Mouse (Mus musculus) mesoderm, embryonic 11.5 days (tissue): ENCODE measurements around the gene Igfbp1.

Experiments
- DNase-seq: peaks from one replicate; pipeline ENCODE4 v3.0.0-alpha.2; 2012; ENCODE audit warnings: low read depth, low spot score

Gene Igfbp1

DNA sequence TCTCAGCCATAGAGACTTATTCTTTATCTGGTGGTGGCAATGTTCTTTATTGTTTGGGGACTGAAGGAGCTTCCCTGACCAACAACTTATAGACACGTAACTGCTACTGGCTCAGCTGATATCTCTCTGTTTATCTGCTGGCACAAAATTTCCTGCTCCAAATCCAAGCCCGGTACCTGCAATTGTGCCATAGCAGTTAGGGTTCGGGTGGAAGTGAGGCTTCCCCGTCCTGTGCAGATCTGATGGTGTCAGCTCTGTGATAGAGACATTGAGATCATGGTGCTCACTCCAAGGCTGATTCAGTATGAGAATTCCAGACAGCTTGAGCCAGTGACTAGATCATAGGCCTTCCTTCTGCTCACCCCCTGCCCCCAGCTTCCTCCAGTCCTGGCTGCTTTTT lies 34.4 kb downstream of the Igfbp1 start:
- DNase-seq = no peak

DNA sequence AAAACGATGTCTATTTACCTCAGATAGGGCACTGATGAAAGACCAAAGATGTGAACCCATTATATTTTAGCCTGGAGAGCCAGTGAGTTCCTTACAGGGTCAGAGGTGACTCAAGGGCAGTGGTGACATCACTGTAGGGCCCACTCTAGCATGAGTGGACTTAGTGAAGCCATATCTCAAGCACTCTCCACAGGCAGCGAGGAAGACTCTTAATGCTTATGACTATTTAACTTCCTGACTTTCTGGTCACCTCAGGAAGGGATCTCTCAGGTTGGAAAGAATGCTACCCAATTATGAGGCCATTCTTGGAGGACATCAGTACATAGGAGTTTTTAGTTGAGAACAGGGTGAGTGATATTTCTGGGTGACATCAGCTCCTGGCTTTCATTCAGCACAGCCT lies 35.8 kb downstream of the Igfbp1 start:
- no peak for DNase-seq

DNA sequence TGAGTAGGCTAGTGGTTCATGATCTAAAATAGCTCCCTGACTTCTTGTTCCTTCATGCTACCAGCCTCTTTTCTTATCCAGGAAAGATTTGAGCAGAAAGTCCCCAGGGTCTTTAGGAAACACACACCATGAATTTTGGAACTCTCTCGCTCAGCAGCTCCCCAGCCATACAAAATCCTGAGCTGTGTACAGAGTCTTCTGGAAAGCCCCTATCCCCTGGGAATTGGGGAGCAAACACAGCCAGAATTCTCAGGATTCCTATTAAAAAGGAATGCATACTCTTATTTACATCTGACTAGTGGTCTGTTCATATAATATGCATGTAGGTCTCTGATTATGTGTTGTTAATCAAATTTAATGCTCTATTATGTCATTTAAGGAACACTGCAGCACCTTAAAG lies 36.9 kb downstream of the Igfbp1 start:
- no peak for DNase-seq

DNA sequence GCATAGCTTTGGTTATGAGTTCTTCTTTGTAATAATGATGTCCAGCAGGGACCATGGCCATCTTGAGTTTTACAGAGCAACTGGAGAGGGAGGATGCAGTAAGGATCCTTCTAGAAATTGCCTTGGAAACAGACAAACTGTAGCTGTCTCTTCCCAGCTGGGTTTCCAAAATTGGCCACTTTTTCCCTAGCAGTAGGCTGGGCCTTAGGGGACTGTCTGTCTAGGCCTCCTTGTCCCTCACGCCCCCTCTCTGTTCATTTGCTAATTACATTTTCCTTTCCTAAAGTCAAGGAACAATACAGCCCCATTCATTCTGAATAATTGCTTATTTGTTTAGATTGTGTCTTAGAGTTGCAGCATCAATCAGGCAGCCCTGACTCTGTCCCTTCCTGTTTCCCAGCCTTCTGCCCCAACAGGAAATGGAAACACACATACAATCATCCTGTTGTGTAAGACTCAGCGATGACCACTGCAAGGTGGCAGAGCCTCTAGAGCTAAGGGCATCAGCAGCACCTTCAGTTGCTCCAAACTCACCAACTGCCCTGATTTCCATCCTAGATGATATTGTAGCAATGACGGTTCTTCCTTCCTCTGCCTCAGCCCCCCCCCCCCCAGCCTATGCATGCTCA lies 37.5 kb downstream of the Igfbp1 start:
- DNase-seq = no peak

DNA sequence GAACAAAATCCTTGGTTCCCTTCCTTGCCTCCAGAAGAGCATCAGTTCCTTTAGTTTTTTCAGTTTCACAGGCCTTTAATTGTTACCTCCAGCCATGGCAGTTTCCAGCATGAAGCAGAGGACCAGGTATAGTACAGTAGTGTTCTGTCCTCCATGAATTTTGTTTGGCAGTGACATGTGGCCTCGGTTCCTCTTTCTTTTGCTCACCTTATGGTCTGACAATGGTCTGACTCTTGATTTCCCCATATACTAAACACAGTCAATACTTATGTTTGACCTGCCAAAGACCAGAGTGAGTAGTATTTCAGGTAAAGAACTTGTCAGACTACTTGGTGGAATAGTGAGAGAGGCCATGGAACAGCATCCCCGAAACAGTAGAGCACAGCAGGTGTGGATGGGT lies 39.2 kb downstream of the Igfbp1 start:
- no peak for DNase-seq

DNA sequence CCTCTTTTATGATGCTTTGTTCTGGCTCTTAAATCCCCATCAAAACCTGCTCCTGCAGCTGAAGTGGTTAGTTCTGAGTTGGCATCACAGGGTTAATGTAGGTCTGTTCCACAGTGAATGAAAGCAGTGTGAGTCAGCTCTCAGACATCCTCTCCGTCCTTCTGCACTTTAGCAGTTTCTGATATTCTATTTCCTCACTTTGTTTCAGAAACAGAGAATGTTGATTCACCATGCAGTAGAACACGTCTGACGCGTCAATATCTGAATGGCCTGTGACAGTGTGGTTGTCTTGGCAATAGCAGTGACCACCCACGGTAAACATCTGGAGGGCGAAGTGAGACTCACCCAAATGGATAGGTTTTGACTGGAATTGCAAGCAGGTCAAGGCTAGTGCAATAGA lies 40.1 kb downstream of the Igfbp1 start:
- no peak for DNase-seq

DNA sequence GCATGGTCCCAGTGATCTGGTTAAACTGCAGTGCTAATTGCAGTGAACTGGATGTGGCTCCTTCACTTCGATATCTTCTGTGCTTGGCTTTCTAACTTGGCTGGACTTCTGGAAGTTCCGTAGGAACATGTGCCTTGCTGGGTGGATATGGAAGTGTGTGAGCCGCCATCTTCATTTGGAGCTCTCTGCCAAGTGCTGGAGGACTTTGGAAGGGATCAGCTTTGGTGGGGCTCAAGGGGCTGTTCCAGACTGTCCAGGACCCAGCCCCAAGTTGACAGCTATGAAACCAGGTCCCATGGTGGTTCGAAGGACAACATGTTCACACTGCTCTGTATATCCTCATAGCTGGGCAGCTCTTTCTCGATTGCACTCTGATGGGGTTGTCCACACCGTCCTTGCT lies 41.0 kb downstream of the Igfbp1 start:
- no peak for DNase-seq

DNA sequence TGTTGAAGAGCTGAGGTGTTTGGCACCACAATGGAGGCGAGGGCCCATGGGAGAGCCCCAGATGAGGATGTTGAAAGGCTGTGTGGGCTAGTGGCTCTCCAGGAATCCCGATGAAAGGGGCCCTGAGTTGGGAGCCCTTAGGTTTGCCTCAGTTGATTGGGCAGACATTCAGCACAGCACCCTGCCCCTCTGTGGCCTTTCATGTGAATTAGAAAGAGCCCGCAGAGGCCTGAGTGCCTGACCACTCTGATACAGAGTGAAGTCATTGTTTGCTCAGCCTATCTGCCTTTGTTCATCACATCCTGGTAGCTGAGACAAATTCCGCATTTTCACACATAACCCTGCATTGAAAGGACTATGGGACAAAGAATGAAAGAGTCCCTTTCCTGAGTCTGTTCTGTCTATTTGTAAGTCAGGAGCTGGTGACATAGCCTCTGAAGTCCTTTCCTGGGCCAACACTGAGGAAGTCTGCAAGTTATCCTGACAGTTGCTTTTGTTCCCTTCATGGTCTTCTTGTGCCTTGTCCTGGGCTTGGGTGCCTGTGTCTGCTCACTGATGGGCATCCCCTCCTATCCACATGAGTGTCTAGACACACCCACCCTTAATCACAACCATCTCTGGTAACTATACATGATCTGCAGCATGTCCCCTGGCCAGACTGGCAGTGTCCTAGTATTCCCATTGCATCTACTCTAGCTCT lies 41.6 kb downstream of the Igfbp1 start:
- no peak for DNase-seq

DNA sequence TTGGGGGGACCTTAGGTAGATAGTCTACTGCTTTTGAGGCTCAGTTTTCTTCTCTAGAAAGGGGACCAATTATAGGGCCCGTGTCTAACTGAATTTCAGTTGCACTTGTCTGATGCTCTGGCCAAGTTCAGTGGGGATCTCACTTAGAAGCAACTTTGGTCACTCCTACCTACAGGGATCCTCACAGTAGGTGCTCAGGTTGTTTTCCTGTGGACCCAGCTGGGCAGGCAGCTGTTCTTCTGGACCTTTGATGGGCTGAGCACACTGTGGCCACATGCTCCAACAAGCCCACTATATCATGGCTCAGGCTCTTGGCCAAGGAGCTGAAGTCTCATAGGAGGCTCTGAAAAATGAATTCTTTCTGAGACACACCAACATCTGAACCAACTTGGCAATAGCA lies 47.2 kb downstream of the Igfbp1 start:
- no peak for DNase-seq

DNA sequence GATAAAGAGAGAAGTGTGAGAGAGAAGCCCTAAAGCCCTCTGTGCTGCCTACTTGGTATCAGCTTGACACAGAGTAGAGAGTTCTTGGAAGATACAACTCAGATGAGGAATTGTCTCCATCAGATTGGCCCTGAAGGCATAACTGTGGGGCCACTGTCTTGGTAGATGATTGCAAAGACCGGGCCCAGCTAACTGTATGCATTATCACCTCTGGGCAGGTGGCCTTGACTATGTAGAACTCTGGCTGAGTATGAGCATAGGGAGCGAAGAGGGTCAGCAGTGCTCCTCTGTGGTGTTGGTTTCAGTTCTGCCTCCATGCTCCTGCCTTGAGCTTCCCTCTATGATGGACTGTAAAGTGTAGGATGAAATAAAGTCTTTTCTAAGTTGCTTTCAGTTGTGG lies 52.8 kb downstream of the Igfbp1 start:
- DNase-seq = no peak

DNA sequence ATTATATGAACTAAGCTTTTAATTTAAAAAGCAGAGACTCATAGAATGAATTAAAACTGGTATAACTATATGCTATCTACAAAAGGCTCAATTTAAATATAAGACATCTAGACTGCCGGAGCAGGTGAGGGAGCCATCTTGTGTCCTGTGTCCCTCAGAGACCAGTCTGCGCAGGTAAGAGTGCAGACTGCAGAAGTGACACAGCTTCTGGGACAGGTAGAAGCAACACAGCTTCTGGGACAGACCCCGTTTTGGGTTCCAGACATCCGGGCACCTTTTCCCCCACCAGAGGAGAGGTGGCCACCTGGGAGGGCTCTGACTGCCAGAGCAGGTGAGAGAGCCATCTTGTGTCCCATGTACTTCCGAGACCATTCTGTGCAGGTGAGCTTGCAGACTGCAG lies 53.3 kb downstream of the Igfbp1 start:
- no peak for DNase-seq
